Mouse (Mus musculus) lung, postnatal 0 days (tissue): ENCODE measurements at regions not wholly inside any gene's neighbourhood (a gene's known extent, or its start where the extent isn't known, plus 50 kb on each side); places are given as distances from the start of the nearest gene placed in this dataset.

Experiments used
- CTCF ChIP-seq: IDR thresholded peaks from 2 replicates; pipeline ENCODE4 v1.5.1; 2016; ENCODE audit warnings: antibody characterized with exemption, mild to moderate bottlenecking
- EP300 ChIP-seq: IDR thresholded peaks from 2 replicates; pipeline ENCODE4 v1.6.1; 2016; ENCODE audit warnings: antibody characterized with exemption, mild to moderate bottlenecking, control low read depth

- no peak for TF ChIP-seq EP300
- no peak for TF ChIP-seq CTCF
These were observed 69.2 kb upstream of the Rgs1 start for GRCm38 (mm10) chr1:144318289-144318688.
